Mouse (Mus musculus) ES-E14 (cell line): Measurements from ENCODE around the gene Furin.

Experiments
- CHD2 ChIP-seq: IDR thresholded peaks from 2 replicates; pipeline ENCODE4 v1.6.1; 2014; ENCODE audit warnings: mild to moderate bottlenecking, low read depth, low read length, inconsistent platforms
- HCFC1 ChIP-seq: IDR thresholded peaks from 2 replicates; pipeline ENCODE4 v1.6.1; 2012; ENCODE audit warnings: low read length, inconsistent platforms, borderline replicate concordance; ENCODE audit not compliant: insufficient read depth
- MAFK ChIP-seq: IDR thresholded peaks from 2 replicates; pipeline ENCODE4 v1.6.1; 2014; ENCODE audit warnings: mild to moderate bottlenecking, low read depth, low read length, inconsistent platforms; ENCODE audit not compliant: insufficient read depth
- ZNF384 ChIP-seq: IDR thresholded peaks from 2 replicates; pipeline ENCODE4 v1.6.1; 2012; ENCODE audit warnings: low read depth, low read length, inconsistent platforms

DNA sequence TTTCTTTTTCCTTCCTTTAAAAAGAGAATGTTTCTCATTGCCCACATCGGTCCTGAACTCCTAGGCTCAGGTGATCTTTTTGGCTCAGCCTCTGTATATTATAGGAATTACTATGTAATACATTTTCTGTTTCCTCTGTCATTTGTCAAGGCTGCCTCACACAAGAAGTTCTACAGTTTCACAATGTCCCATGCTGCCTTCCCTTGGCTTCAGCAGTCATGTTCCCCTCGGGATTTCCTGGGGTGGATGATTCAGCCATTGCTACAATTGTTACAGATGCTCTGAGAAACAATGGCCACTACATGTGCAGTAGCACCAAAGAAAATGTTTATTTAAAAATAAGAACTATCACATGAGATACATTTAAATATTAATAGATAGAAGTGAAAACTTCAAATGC lies 49.5 kb upstream of the Furin start:
- TF ChIP-seq CHD2 = no peak
- TF ChIP-seq MAFK = no peak
- TF ChIP-seq HCFC1 = no peak
- no peak for TF ChIP-seq ZNF384
